Mouse (Mus musculus) midbrain, embryonic 14.5 days (tissue): Measurements from ENCODE around the gene Nek6. TPM values are rescaled to one million over a fixed set of nuclear protein-coding genes. Genes with fewer than 3 reads are reported as not detected.

Experiments used
- ATAC-seq: fragments of 200-750 bp; cut with Nextera tagmentation; 2 replicates; pipeline ENCODE4 v1.8.0; 2017; ENCODE audit warnings: moderate number of reproducible peaks, moderate library complexity; ENCODE audit not compliant: low FRiP score, low TSS enrichment
- DNase-seq: peaks from one replicate; pipeline ENCODE4 v3.0.0-alpha.2; 2015
- H3K27ac ChIP-seq: fragments of 300-500 bp; sonication (generic); replicated peaks from 2 replicates; pipeline ENCODE4 v1.5.1; 2014; ENCODE audit warnings: mild to moderate bottlenecking, low read depth, low read length, moderate library complexity
- H3K27me3 ChIP-seq: fragments of 300-500 bp; sonication (generic); 2 replicates; pipeline ENCODE4 v1.6.1; 2014; ENCODE audit warnings: low read length, control low read depth, mixed read lengths; ENCODE audit not compliant: control insufficient read depth, insufficient read depth
- H3K36me3 ChIP-seq: fragments of 300-500 bp; sonication (generic); 2 replicates; pipeline ENCODE4 v1.6.1; 2014; ENCODE audit warnings: low read length, control low read depth; ENCODE audit not compliant: control insufficient read depth, insufficient read depth
- H3K4me1 ChIP-seq: fragments of 300-500 bp; sonication (generic); 2 replicates; pipeline ENCODE4 v1.6.1; 2014; ENCODE audit warnings: mild to moderate bottlenecking, antibody characterized with exemption, low read length, control low read depth; ENCODE audit not compliant: control insufficient read depth, insufficient read depth
- H3K4me2 ChIP-seq: fragments of 300-500 bp; sonication (generic); 2 replicates; pipeline ENCODE4 v1.6.1; 2014; ENCODE audit warnings: mild to moderate bottlenecking, low read length, moderate library complexity
- H3K4me3 ChIP-seq: fragments of 300-500 bp; sonication (generic); replicated peaks from 2 replicates; pipeline ENCODE4 v1.5.1; 2014; ENCODE audit warnings: low read depth, low read length
- H3K9ac ChIP-seq: fragments of 300-500 bp; sonication (generic); replicated peaks from 2 replicates; pipeline ENCODE4 v1.6.1; 2014; ENCODE audit warnings: mild to moderate bottlenecking, low read length, moderate library complexity
- H3K9me3 ChIP-seq: fragments of 300-500 bp; sonication (generic); 2 replicates; pipeline ENCODE4 v1.6.1; 2016; ENCODE audit warnings: low read length, control low read depth, mixed read lengths; ENCODE audit not compliant: control insufficient read depth
- WGBS: fragments of 180-500 bp; shearing (Covaris S2); extraction: QIAGEN DNeasy Blood & Tissue Kit; methylation state at CpG from one replicate; pipeline ENCODE4 v1.1.7; 2014; 5-methylcytosine and 5-hydroxymethylcytosine counted together
- polyA plus RNA-seq: library from polyadenylated mRNA; unstranded; fragments of >200 nt; fragmentation: Nextera tagmentation; extraction: Ambion mirVana; gene quantifications from 2 replicates; pipeline ENCODE4 v1.2.1, GENCODE M21; 2014

Nek6 gene
- polyA plus RNA-seq, 1 experiment from 2014 or later: 62.3 TPM

DNA sequence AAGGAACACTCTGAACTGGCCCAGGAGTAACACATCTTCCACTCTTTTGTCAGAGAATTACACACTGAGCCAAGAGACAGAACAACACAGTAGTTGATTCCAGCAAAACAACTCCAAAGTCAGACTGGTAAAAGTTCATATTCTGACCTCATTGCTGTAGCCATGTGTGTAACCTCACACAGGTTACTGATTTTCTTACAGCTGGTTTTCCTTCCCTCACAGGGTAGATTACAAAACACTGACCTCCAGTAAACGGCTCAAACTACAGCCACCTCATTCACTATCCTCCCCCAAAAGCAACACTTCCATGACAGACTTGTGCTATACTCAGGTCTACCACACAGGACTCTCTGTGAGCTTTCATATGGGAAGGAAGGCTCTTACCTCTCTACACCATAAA is 96.3 kb downstream of the Nek6 start:
- ATAC-seq (no peak), DNase-seq (no peak)
- peaks cover 19% of the 10 kb centered on the region for H3K4me1 ChIP-seq
- WGBS: 91% methylated on average over 1 of the region's 1 CpGs
- H3K4me3 ChIP-seq: no peak overlapping the region
- no peak overlapping the region; the same call in 1 of the 2 replicates for H3K27ac ChIP-seq
- no peaks in the 10 kb centered on the region for H3K9me3 ChIP-seq
- no peak overlapping the region for H3K4me2 ChIP-seq
- H3K27me3 ChIP-seq: no peaks in the 10 kb centered on the region
- peaks cover 11% of the 10 kb centered on the region; the same call in 1 of the 2 replicates for H3K36me3 ChIP-seq
- no peak overlapping the region for H3K9ac ChIP-seq

DNA sequence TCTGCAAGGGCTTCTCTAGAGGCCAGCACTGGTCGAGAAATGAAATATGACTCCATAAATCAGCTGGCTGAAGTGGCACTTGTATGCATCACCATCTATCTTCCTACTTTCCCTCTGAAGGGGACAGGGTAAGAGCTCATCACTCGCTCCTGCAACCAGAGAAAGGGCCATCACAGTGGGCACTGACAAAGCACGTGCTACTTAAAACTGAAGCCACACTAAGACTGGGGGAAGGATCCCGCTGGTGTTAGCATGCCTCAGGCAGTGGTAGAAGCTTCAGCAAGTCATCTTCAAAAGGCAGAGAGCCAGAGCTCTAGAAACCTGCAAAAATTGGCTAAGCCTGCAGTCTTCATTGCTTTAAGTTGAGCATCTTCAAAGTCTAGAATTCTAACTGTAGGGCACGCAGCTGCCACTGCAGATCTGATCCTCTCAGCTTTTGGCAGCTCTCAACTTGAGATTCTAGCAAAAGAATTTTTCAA is 97.4 kb downstream of the Nek6 start:
- H3K27ac ChIP-seq: peak overlapping the region; percentile 66
- peak; percentile 67 for DNase-seq
- no peaks in the 10 kb centered on the region for H3K27me3 ChIP-seq
- H3K36me3 ChIP-seq: peaks cover 16% of the 10 kb centered on the region; the same call in 1 of the 2 replicates
- no peaks in the 10 kb centered on the region for H3K9me3 ChIP-seq
- WGBS: 47% methylated on average over 5 of the region's 5 CpGs
- H3K9ac ChIP-seq: no peak overlapping the region
- peaks cover 19% of the 10 kb centered on the region for H3K4me1 ChIP-seq
- no peak overlapping the region for H3K4me2 ChIP-seq
- ATAC-seq: peak; percentile 50; the same call in 1 of the 2 replicates
- H3K4me3 ChIP-seq: no peak overlapping the region

DNA sequence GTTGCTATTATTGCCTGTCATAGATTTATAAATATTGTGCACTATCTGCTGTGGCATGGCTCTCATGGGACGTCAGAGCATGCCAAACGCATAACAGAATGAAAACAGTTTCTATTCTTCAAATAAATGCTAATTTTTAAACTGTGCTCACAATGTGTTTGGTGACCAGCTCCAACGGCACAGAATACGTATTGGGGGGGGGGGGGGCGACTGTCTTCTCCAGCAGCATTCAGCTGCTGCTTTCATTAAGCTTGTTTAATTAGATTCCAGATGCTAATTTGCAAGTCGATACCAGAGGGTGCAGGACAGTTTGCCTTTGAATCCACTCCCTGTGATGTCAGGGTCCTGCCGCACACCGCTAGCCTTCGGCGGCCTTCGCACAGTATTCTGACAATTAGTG is 97.9 kb downstream of the Nek6 start:
- Histone ChIP-seq H3K27ac (peak overlapping the region; percentile 66; the same call in 1 of the 2 replicates), H3K36me3 (peaks cover 16% of the 10 kb centered on the region; the same call in 1 of the 2 replicates), H3K9me3 (no peaks in the 10 kb centered on the region), H3K4me3 (no peak overlapping the region), H3K27me3 (no peaks in the 10 kb centered on the region), H3K4me1 (peaks cover 22% of the 10 kb centered on the region), H3K9ac (no peak overlapping the region), H3K4me2 (no peak overlapping the region)
- ATAC-seq (peak; percentile 82), DNase-seq (peak; percentile 66)
- WGBS: 24% methylated on average over 11 of the region's 11 CpGs

DNA sequence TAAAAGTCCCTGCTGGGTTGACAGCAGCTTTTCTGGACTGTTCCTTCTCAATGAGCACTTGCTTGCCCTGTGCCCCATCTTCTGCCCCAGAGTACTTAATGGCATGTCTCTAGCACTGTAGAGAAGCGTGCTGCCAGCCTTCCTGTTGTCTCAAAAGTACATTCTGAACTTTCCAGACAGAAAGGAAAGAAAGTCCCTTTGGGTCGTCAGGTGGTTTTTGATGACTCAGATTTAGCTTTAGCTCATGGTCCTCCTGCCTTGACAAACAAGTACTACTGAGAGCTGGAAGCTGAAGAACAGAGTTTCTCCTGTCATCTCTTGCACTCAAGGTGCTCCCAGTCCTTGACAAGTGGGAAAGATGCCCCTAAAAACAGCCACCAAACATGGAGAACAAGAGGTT is 98.7 kb downstream of the Nek6 start:
- Histone ChIP-seq H3K9me3 (no peaks in the 10 kb centered on the region), H3K36me3 (peaks cover 16% of the 10 kb centered on the region; the same call in 1 of the 2 replicates), H3K4me1 (peaks cover 31% of the 10 kb centered on the region), H3K27ac (0 out of 2 replicates have a peak overlapping the region, but pooled peaks have one; percentile 66), H3K4me3 (no peak overlapping the region), H3K4me2 (no peak overlapping the region), H3K27me3 (no peaks in the 10 kb centered on the region), H3K9ac (no peak overlapping the region)
- no peak for ATAC-seq
- no peak for DNase-seq
- 93% methylated on average over 2 of the region's 2 CpGs for WGBS

DNA sequence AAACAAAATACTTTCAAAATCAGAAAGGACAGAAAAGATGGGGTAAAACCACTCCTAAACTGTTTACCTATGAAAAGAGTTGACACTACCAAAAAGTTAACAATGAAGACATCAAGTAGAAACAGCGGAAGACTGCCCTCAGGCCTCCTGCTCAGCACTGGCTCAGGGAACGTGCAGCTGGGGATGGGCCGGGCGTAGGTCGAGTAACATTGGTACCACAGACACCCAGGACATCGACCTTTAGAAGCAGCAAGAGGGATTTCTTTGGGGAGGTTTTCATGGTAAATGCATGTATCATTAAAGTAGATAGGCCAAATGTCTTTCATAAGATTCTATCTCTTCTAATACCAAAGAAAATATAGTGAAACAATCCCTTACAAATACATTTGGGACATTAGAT is 101.2 kb downstream of the Nek6 start:
- 79% methylated on average over 6 of the region's 6 CpGs for WGBS
- H3K9me3 ChIP-seq: no peaks in the 10 kb centered on the region
- ATAC-seq: no peak
- peaks cover 44% of the 10 kb centered on the region for H3K4me1 ChIP-seq
- no peak overlapping the region for H3K27ac ChIP-seq
- no peak overlapping the region for H3K4me2 ChIP-seq
- peaks cover 11% of the 10 kb centered on the region; the same call in 1 of the 2 replicates for H3K36me3 ChIP-seq
- H3K4me3 ChIP-seq: no peak overlapping the region
- no peak overlapping the region for H3K9ac ChIP-seq
- no peaks in the 10 kb centered on the region for H3K27me3 ChIP-seq
- DNase-seq: no peak

DNA sequence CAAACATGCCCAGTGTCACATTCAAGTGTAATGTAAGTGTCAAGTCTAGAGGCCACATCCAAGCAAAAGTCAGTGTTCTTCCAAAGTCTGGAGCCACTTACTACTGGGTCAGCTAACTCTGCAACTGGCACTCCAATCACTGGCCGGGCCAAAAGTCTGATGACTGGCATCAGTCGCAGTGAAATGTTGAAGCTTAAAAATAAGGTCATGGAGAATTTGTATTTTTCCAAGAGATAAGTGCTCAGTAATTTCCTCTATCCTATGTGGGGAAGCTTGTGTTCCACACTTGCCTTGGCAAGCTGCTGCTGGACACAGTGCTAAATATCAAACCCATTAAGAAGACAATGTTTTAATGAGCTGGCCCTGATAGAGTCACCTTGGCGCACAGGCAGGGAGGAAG is 102.1 kb downstream of the Nek6 start:
- Histone ChIP-seq H3K4me3 (no peak overlapping the region), H3K27ac (0 out of 2 replicates have a peak overlapping the region, but pooled peaks have one; percentile 13), H3K27me3 (no peaks in the 10 kb centered on the region), H3K36me3 (peaks cover 11% of the 10 kb centered on the region; the same call in 1 of the 2 replicates), H3K4me2 (no peak overlapping the region), H3K9me3 (no peaks in the 10 kb centered on the region), H3K9ac (no peak overlapping the region), H3K4me1 (peaks cover 43% of the 10 kb centered on the region)
- ATAC-seq (no peak), DNase-seq (no peak)
- 83% methylated on average over 3 of the region's 3 CpGs for WGBS

DNA sequence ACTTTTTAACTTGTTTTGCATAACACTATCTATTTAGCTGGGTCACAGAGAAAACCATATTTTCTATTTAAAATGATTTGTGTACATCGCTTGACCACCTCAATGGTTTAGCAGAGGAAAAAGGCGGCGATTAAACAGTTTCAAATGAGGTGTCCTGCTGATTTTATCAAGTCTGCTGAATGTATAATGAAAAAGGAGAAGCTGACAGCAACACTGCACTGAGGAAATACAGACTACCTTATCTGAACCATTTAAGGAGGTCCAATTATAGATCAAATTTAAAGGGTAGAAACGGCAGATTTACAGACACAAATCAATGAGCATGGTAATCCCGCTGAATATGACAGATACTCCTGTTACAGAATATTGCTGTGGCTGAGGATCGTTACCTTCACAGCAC is 103.0 kb downstream of the Nek6 start:
- peaks cover 14% of the 10 kb centered on the region; the same call in 1 of the 2 replicates for H3K36me3 ChIP-seq
- peak overlapping the region; percentile 56 for H3K27ac ChIP-seq
- peak overlapping the region; percentile 11; the same call in 1 of the 2 replicates for H3K4me2 ChIP-seq
- ATAC-seq (no peak), DNase-seq (peak; percentile 27)
- H3K4me3 ChIP-seq: no peak overlapping the region
- H3K4me1 ChIP-seq: peaks cover 35% of the 10 kb centered on the region
- H3K9me3 ChIP-seq: no peaks in the 10 kb centered on the region
- 44% methylated on average over 6 of the region's 6 CpGs for WGBS
- no peaks in the 10 kb centered on the region for H3K27me3 ChIP-seq
- peak overlapping the region; percentile 2; the same call in 1 of the 2 replicates for H3K9ac ChIP-seq

DNA sequence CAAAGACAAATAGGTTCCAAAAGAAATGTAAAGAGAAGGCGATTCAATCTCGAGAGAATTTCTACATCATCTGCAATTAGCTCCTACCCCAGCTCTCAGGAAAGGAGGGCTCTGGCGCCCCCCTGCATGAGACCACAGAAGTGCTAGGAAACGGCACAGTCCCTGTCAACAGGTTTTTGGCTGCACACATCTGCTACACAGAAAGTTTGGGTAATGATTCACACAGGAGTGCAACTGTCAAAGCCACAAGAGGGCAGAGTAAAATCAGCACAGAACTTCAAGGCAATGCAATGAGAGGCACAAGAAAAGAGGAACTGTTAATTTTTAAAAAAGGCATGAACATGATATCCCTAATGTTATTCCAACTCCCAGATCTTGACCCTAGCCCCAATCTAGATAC is 104.6 kb downstream of the Nek6 start:
- Histone ChIP-seq H3K27me3 (no peaks in the 10 kb centered on the region), H3K9ac (no peak overlapping the region), H3K4me2 (no peak overlapping the region), H3K4me1 (peaks cover 33% of the 10 kb centered on the region), H3K4me3 (no peak overlapping the region), H3K27ac (peak overlapping the region; percentile 56), H3K36me3 (peaks cover 13% of the 10 kb centered on the region; the same call in 1 of the 2 replicates), H3K9me3 (no peaks in the 10 kb centered on the region)
- WGBS: 47% methylated on average over 4 of the region's 4 CpGs
- ATAC-seq (no peak), DNase-seq (peak; percentile 39)
